Mouse (Mus musculus) CH12.LX (cell line): Measurements from ENCODE around the gene Ttc7b. TPM values are rescaled to one million over a fixed set of nuclear protein-coding genes. Genes with fewer than 3 reads are reported as not detected.

Source experiments
- DNase-seq: peaks from one replicate; pipeline ENCODE4 v3.0.0-alpha.2; 2013; ENCODE audit errors: extremely low read depth
- H3K27ac ChIP-seq: 2 replicates; pipeline ENCODE4 v1.5.1; 2012; ENCODE audit warnings: low read depth, mild to moderate bottlenecking, control low read depth, moderate library complexity; ENCODE audit not compliant: insufficient read depth
- H3K27me3 ChIP-seq: replicated peaks from 2 replicates; pipeline ENCODE3; 2012; ENCODE audit warnings: inconsistent platforms
- H3K36me3 ChIP-seq, 2 experiments: replicated peaks in 1 of 2; 2 replicates each; pipeline versions ENCODE3 to v1.6.1; 2012; ENCODE audit warnings: inconsistent platforms in 1 of 2, low read length in 1 of 2, mild to moderate bottlenecking in 1 of 2, mixed read lengths in 1 of 2, moderate library complexity in 1 of 2; ENCODE audit not compliant: control insufficient read depth in 1 of 2, insufficient read depth in 1 of 2
- H3K4me1 ChIP-seq, 2 experiments: 2 replicates each; pipeline ENCODE4 v1.6.1; 2012; ENCODE audit warnings: inconsistent platforms in 1 of 2, moderate library complexity in 1 of 2; ENCODE audit not compliant: insufficient read depth in 2 of 2, control insufficient read depth in 1 of 2
- H3K4me2 ChIP-seq: 2 replicates; pipeline ENCODE4 v1.6.1; 2012; ENCODE audit warnings: low read depth, mild to moderate bottlenecking, control low read depth; ENCODE audit not compliant: poor library complexity, insufficient read depth, severe bottlenecking
- H3K4me3 ChIP-seq, 3 experiments: fragments of 150-350 bp in 1 of 3; sonication (generic) in 1 of 3; replicated peaks in 1 of 3; 2 replicates each; pipeline versions ENCODE3 to v1.5.1; 2011 to 2012; ENCODE audit warnings: low read depth in 2 of 3, low read length in 2 of 3, mild to moderate bottlenecking in 2 of 3, moderate library complexity in 2 of 3, control low read depth in 1 of 3, improper control_type of control experiment in 1 of 3, inconsistent platforms in 1 of 3, mixed read lengths in 1 of 3; ENCODE audit not compliant: poor library complexity in 1 of 3
- H3K79me2 ChIP-seq: replicated peaks from 2 replicates; pipeline ENCODE4 v1.6.1; 2012; ENCODE audit warnings: mild to moderate bottlenecking, moderate library complexity; ENCODE audit not compliant: control insufficient read depth, poor library complexity, insufficient read depth, severe bottlenecking; ENCODE audit errors: extremely low read depth
- H3K9ac ChIP-seq: 2 replicates; pipeline ENCODE4 v1.6.1; 2012; ENCODE audit warnings: low read depth, mild to moderate bottlenecking, control low read depth, moderate library complexity; ENCODE audit not compliant: insufficient read depth
- H3K9me3 ChIP-seq: replicated peaks from 2 replicates; pipeline ENCODE3; 2012; ENCODE audit warnings: low read length, inconsistent platforms, mixed read lengths
- CHD2 ChIP-seq: IDR thresholded peaks from 2 replicates; pipeline ENCODE4 v1.6.1; 2011; ENCODE audit warnings: low read length, improper control_type of control experiment
- CTCF ChIP-seq, 2 experiments: IDR thresholded peaks in 1 of 2; conservative IDR thresholded peaks in 1 of 2; 2 replicates each; pipeline ENCODE4 v1.5.1; 2011 to 2012; ENCODE audit warnings: low read depth in 2 of 2, low read length in 2 of 2, improper control_type of control experiment in 1 of 2, inconsistent platforms in 1 of 2, mild to moderate bottlenecking in 1 of 2, moderate library complexity in 1 of 2
- E2F4 ChIP-seq: IDR thresholded peaks from 2 replicates; pipeline ENCODE4 v1.6.1; 2011; ENCODE audit warnings: low read depth, low read length, improper control_type of control experiment; ENCODE audit not compliant: insufficient replicate concordance
- ELF1 ChIP-seq: IDR thresholded peaks from 2 replicates; pipeline ENCODE4 v1.6.1; 2014; ENCODE audit warnings: low read depth, mild to moderate bottlenecking, inconsistent platforms, low read length, improper control_type of control experiment
- GABPA ChIP-seq: IDR thresholded peaks from 2 replicates; pipeline ENCODE4 v1.6.1; 2012; ENCODE audit warnings: low read depth, low read length, improper control_type of control experiment, inconsistent platforms; ENCODE audit not compliant: insufficient replicate concordance
- HCFC1 ChIP-seq: IDR thresholded peaks from 2 replicates; pipeline ENCODE4 v1.6.1; 2012; ENCODE audit warnings: low read depth, mild to moderate bottlenecking, inconsistent platforms, low read length, improper control_type of control experiment
- JUND ChIP-seq: conservative IDR thresholded peaks from 2 replicates; pipeline ENCODE4 v1.6.1; 2011; ENCODE audit warnings: low read depth, low read length, improper control_type of control experiment
- MAX ChIP-seq: IDR thresholded peaks from 2 replicates; pipeline ENCODE4 v1.6.1; 2011; ENCODE audit warnings: low read length, improper control_type of control experiment
- MAZ ChIP-seq: IDR thresholded peaks from 2 replicates; pipeline ENCODE4 v1.6.1; 2012; ENCODE audit warnings: low read depth, mild to moderate bottlenecking, inconsistent platforms, low read length, improper control_type of control experiment, moderate library complexity
- MXI1 ChIP-seq: IDR thresholded peaks from 2 replicates; pipeline ENCODE4 v1.6.1; 2011; ENCODE audit warnings: mild to moderate bottlenecking, low read depth, low read length, improper control_type of control experiment
- NRF1 ChIP-seq: IDR thresholded peaks from 2 replicates; pipeline ENCODE4 v1.6.1; 2014; ENCODE audit warnings: low read depth, mild to moderate bottlenecking, inconsistent platforms, low read length, improper control_type of control experiment, moderate library complexity
- PAX5 ChIP-seq: IDR thresholded peaks from 2 replicates; pipeline ENCODE4 v1.6.1; 2012; ENCODE audit warnings: low read length, inconsistent platforms, mixed read lengths
- POLR2AphosphoS2 ChIP-seq: IDR thresholded peaks from 2 replicates; pipeline ENCODE4 v1.6.1; 2011; ENCODE audit warnings: low read depth, low read length, improper control_type of control experiment
- RAD21 ChIP-seq: IDR thresholded peaks from 2 replicates; pipeline ENCODE4 v1.6.1; 2011; ENCODE audit warnings: low read depth, mild to moderate bottlenecking, low read length, improper control_type of control experiment, moderate library complexity
- RCOR1 ChIP-seq: conservative IDR thresholded peaks from 2 replicates; pipeline ENCODE4 v1.6.1; 2012; ENCODE audit warnings: low read depth, mild to moderate bottlenecking, inconsistent platforms, low read length, improper control_type of control experiment
- SMC3 ChIP-seq: IDR thresholded peaks from 2 replicates; pipeline ENCODE4 v1.6.1; 2011; ENCODE audit warnings: low read depth, low read length, improper control_type of control experiment
- TCF12 ChIP-seq: IDR thresholded peaks from 2 replicates; pipeline ENCODE4 v1.6.1; 2014; ENCODE audit warnings: low read depth, mild to moderate bottlenecking, inconsistent platforms, low read length, improper control_type of control experiment
- ZC3H11A ChIP-seq: IDR thresholded peaks from 2 replicates; pipeline ENCODE4 v1.6.1; 2012; ENCODE audit warnings: low read depth, mild to moderate bottlenecking, inconsistent platforms, low read length, improper control_type of control experiment
- ZNF384 ChIP-seq: IDR thresholded peaks from 2 replicates; pipeline ENCODE4 v1.6.1; 2012; ENCODE audit warnings: low read depth, low read length, improper control_type of control experiment, inconsistent platforms
- dilution Hi-C: fragments of 300-500 bp; cut with MboI; formaldehyde crosslinking; loops from 2 replicates; pipeline ENCODE4 v1.14.3; 2020; ENCODE audit warnings: low sequenced_read_pairs; ENCODE audit not compliant: extremely low pct_unique_long_range_greater_than_20kb, extremely low pct_ligation_motif_present
- in situ Hi-C: fragments of 300-500 bp; cut with MboI; formaldehyde crosslinking; loops from 3 replicates; pipeline ENCODE4 v1.14.3; 2019; ENCODE audit warnings: low sequenced_read_pairs, low pct_ligation_motif_present, low pct_unique_long_range_greater_than_20kb, mixed read lengths
- polyA plus RNA-seq: library from polyadenylated mRNA; unstranded; fragments of >175 nt; gene quantifications from 2 replicates; pipeline ENCODE4 v1.2.1, GENCODE M21; 2012; ENCODE audit warnings: low read depth; ENCODE audit not compliant: insufficient read length
- total RNA-seq, 2 experiments: library from RNA; depleted of rRNA; stranded (reverse); fragments of 300-350 nt in 1 of 2; fragments of >200 nt in 1 of 2; gene quantifications; 2 replicates each; pipeline ENCODE4 v1.2.3; 2012 to 2014

Ttc7b gene
- total and polyA plus RNA-seq, 3 experiments, result 7.8 to 18.3 (median 12.7) TPM

DNA sequence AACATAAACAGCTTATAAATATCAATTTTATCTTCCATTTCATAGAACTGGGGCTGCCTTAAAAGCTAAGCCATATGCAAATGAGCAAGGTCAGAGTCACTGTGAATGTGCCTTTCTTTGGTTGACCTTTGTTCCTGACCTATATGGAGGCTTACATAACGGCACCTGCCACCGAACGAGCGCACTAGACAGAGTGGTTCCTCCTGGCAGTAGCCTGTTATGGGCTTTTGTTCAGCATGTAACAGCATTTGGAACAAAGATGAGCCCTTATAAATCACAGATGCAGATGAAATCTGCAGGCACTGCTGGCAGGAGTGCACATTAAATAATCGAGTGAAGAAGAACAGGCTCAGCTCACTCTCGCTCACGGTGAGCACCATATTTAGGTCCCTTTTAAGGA is 179.0 kb downstream of the Ttc7b start:
- H3K9me3 ChIP-seq, result no peaks in the 10 kb centered on the region
- no peaks in the 10 kb centered on the region for H3K27me3 ChIP-seq
- H3K9ac ChIP-seq, result no peak overlapping the region
- no peak overlapping the region for H3K4me3 ChIP-seq
- H3K36me3 ChIP-seq, result peaks cover 2 to 26% of the 10 kb centered on the region in 2 experiments
- no peak overlapping the region for H3K27ac ChIP-seq
- no peak overlapping the region for H3K4me2 ChIP-seq
- dilution Hi-C loops (no loop called here), in situ Hi-C loops (no loop called here)
- TF ChIP-seq MAZ (no peak), GABPA (no peak), CHD2 (no peak), PAX5 (no peak), HCFC1 (no peak), ZNF384 (no peak), NRF1 (no peak), TCF12 (no peak), MAX (no peak)
- H3K79me2 ChIP-seq, result no peaks in the 10 kb centered on the region
- H3K4me1 ChIP-seq, result peaks cover 0 to 13% of the 10 kb centered on the region in 2 experiments; a peak in 2 of 4 replicates
- DNase-seq, result no peak

DNA sequence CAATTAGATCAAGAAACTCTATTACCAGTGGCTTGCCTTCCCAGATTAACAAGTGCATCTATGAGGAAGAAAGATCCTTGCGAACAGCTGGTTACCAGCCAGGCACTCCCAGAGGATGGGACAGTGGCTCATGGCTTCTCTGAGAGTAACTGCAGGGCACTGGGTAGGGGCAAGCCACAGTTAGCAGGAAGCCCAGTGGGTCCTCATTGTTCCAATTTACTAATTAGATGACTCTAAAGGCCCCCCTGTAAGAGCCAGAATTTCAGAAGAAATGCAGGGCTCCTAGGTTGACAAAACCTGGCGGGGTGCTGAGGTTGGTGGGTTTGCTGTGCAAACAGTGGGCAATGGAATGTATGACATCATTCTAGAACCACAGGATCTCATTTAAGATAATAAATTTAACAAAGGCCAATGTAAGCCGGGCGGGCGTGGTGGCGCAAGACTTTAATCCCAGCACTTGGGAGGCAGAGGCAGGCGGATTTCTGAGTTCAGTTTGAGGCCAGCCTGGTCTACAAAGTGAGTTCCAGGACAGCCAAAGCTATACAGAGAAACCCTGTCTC is 179.6 kb downstream of the Ttc7b start:
- TF ChIP-seq JUND, result no peak
- no peak for TF ChIP-seq ELF1
- no peak for TF ChIP-seq MXI1
- TF ChIP-seq E2F4, result no peak
- TF ChIP-seq TCF12, result no peak
- Histone ChIP-seq H3K4me1 (peaks cover 0 to 16% of the 10 kb centered on the region in 2 experiments; a peak in 2 of 4 replicates), H3K36me3 (peaks cover 2 to 20% of the 10 kb centered on the region in 2 experiments), H3K9ac (no peak overlapping the region), H3K27ac (no peak overlapping the region), H3K9me3 (no peaks in the 10 kb centered on the region), H3K4me2 (no peak overlapping the region), H3K4me3 (no peak overlapping the region), H3K27me3 (no peaks in the 10 kb centered on the region), H3K79me2 (no peaks in the 10 kb centered on the region)
- DNase-seq, result no peak
- dilution Hi-C loops, result no loop called here
- in situ Hi-C loops, result no loop called here

DNA sequence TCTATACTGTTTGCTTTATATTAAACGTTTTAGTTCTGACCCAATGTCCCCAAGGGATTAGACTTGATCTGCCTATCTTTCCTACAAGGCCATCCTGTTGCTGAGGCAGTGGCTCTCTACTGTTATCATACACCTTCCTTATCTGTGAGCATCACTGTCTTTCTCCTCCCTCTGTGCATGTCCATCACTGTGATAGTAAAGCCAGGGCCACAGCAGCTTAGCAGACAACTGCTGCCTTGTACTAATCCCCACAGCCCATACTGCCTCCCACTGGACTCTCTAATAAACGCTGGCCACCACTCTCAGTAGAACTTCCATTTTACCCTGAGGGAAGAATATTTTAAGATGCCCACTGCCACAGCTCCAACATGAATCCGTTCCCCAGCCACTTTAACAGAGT is 182.6 kb downstream of the Ttc7b start:
- H3K4me2 ChIP-seq, result no peak overlapping the region
- TF ChIP-seq SMC3 (peak; percentile 80), POLR2AphosphoS2 (no peak), CTCF (conservative IDR thresholded peaks at IDR 0.05 in 1 of 2, IDR thresholded peaks at IDR 0.05 in 1 of 2; ENCODE audit: low read depth in 2 of 2, low read length in 2 of 2) (peak in 1 of 2 experiments; percentile 74; a peak in 2 of 4 replicates), ZC3H11A (peak; percentile 43; the same call in 1 of the 2 replicates), RAD21 (peak; percentile 77), RCOR1 (no peak)
- TF ChIP-seq, all 38 proteins: peak for 4
- Histone ChIP-seq H3K79me2 (no peaks in the 10 kb centered on the region), H3K27me3 (no peaks in the 10 kb centered on the region), H3K4me1 (peaks cover 0 to 19% of the 10 kb centered on the region in 2 experiments; a peak in 2 of 4 replicates), H3K9ac (no peak overlapping the region), H3K9me3 (no peaks in the 10 kb centered on the region), H3K4me3 (no peak overlapping the region), H3K27ac (no peak overlapping the region), H3K36me3 (peaks cover 2 to 13% of the 10 kb centered on the region in 2 experiments)
- DNase-seq, result no peak
- in situ Hi-C loops (loop anchor here (5.0 kb wide), 1 partner anchor 136 kb away; no protein-coding TSS in a partner anchor), dilution Hi-C loops (no loop called here)
